Mouse (Mus musculus) midbrain, embryonic 14.5 days (tissue): Measurements from ENCODE around the gene Mansc1. TPM values are rescaled to one million over a fixed set of nuclear protein-coding genes. Genes with fewer than 3 reads are reported as not detected.

Source experiments
- ATAC-seq: fragments of 200-750 bp; cut with Nextera tagmentation; 2 replicates; pipeline ENCODE4 v1.8.0; 2017; ENCODE audit warnings: moderate number of reproducible peaks, moderate library complexity; ENCODE audit not compliant: low FRiP score, low TSS enrichment
- DNase-seq: peaks from one replicate; pipeline ENCODE4 v3.0.0-alpha.2; 2015
- H3K27ac ChIP-seq: fragments of 300-500 bp; sonication (generic); replicated peaks from 2 replicates; pipeline ENCODE4 v1.5.1; 2014; ENCODE audit warnings: mild to moderate bottlenecking, low read depth, low read length, moderate library complexity
- H3K27me3 ChIP-seq: fragments of 300-500 bp; sonication (generic); 2 replicates; pipeline ENCODE4 v1.6.1; 2014; ENCODE audit warnings: low read length, control low read depth, mixed read lengths; ENCODE audit not compliant: control insufficient read depth, insufficient read depth
- H3K36me3 ChIP-seq: fragments of 300-500 bp; sonication (generic); 2 replicates; pipeline ENCODE4 v1.6.1; 2014; ENCODE audit warnings: low read length, control low read depth; ENCODE audit not compliant: control insufficient read depth, insufficient read depth
- H3K4me1 ChIP-seq: fragments of 300-500 bp; sonication (generic); 2 replicates; pipeline ENCODE4 v1.6.1; 2014; ENCODE audit warnings: mild to moderate bottlenecking, antibody characterized with exemption, low read length, control low read depth; ENCODE audit not compliant: control insufficient read depth, insufficient read depth
- H3K4me2 ChIP-seq: fragments of 300-500 bp; sonication (generic); 2 replicates; pipeline ENCODE4 v1.6.1; 2014; ENCODE audit warnings: mild to moderate bottlenecking, low read length, moderate library complexity
- H3K4me3 ChIP-seq: fragments of 300-500 bp; sonication (generic); replicated peaks from 2 replicates; pipeline ENCODE4 v1.5.1; 2014; ENCODE audit warnings: low read depth, low read length
- H3K9ac ChIP-seq: fragments of 300-500 bp; sonication (generic); replicated peaks from 2 replicates; pipeline ENCODE4 v1.6.1; 2014; ENCODE audit warnings: mild to moderate bottlenecking, low read length, moderate library complexity
- H3K9me3 ChIP-seq: fragments of 300-500 bp; sonication (generic); 2 replicates; pipeline ENCODE4 v1.6.1; 2016; ENCODE audit warnings: low read length, control low read depth, mixed read lengths; ENCODE audit not compliant: control insufficient read depth
- WGBS: fragments of 180-500 bp; shearing (Covaris S2); extraction: QIAGEN DNeasy Blood & Tissue Kit; methylation state at CpG from one replicate; pipeline ENCODE4 v1.1.7; 2014; 5-methylcytosine and 5-hydroxymethylcytosine counted together
- polyA plus RNA-seq: library from polyadenylated mRNA; unstranded; fragments of >200 nt; fragmentation: Nextera tagmentation; extraction: Ambion mirVana; gene quantifications from 2 replicates; pipeline ENCODE4 v1.2.1, GENCODE M21; 2014

Mansc1 gene
- polyA plus RNA-seq, 1 experiment from 2014 or later = 0.91 TPM

DNA sequence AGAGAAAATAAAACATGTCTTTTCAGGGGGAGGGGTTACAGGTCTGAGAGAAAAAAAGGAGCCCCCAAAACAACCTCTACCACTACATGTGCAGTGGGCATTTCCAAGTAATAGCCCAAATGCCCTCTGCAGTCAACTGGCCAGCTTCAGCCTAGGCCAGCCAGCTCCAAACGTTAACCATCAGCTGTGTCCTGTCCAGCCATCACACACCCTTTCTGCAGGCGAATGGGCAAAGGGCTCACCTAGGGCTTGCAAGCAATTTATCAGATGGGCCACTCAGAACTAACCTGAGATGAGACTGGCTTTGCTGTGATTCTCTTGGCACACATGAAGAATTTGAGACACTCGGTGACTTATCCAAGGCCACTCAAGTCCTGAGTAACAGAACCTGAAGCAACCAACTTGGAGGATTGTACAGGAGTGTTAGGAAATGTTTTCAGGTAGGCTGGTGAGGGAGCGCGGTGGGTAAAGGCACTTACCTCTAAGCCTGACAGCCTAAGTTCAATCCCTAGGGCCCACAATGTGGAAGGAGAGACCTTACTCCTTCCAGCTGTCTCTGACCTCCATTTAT, 64.2 kb downstream of the Mansc1 start:
- H3K9ac ChIP-seq = no peak overlapping the region
- no peak overlapping the region for H3K4me3 ChIP-seq
- no peaks in the 10 kb centered on the region for H3K36me3 ChIP-seq
- no peak overlapping the region for H3K27ac ChIP-seq
- peaks cover 18% of the 10 kb centered on the region for H3K4me1 ChIP-seq
- H3K27me3 ChIP-seq = 0 out of 2 replicates have a peak, but pooled peaks cover 3% of the 10 kb centered on the region
- WGBS = 72% methylated on average over 5 of the region's 5 CpGs
- H3K4me2 ChIP-seq = no peak overlapping the region
- DNase-seq (no peak), ATAC-seq (no peak)
- H3K9me3 ChIP-seq = no peaks in the 10 kb centered on the region

DNA sequence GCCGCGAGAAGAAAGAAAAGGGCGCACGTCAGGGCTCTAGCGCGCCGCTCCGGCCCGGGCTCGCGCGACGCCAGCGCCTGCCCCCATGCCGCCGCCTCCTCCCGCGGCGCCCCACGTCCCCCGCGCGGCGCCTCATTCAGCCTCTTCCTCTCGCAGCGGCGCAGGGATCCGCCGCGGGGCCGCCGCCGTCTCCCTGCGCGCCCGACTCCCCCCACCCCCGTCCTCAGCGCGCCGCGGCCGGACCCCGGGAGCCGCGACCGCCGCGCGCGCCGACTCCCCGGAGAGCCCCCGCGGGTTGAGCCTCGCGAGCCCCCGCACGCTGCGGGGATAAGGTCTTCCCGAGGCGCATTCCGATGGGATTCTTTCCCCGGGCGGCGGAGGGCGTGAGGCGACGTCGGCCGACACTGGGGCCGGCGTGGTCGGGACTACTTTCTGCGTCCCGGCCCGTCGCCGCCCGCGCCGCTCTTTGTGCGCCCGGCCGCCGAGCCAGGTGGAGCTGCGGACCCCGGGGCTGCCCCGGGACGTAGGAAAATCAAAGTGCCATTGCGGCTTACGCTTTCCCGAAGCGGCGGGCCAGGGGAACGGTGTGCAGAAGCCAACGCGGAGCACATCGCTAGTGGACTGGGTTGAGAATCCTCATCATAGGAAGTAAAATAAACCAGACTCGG, 65.3 kb downstream of the Mansc1 start, which contains the start of gene Lrp6:
Gene Lrp6, minus strand, starts transcription at position 148 of the 668 bp plus-strand sequence.
- H3K27me3 ChIP-seq = no peaks in the 10 kb centered on the region
- H3K4me1 ChIP-seq = peaks cover 18% of the 10 kb centered on the region
- H3K4me3 ChIP-seq = peak within 1 kb of the TSS; percentile 85
- H3K9me3 ChIP-seq = no peaks in the 10 kb centered on the region
- ATAC-seq = peak; percentile 94
- peak within 1 kb of the TSS; percentile 100 for H3K27ac ChIP-seq
- DNase-seq = peak; percentile 95
- WGBS = under 1% methylated on average over 89 of the region's 99 CpGs
- H3K36me3 ChIP-seq = no peaks in the 10 kb centered on the region
- peak within 1 kb of the TSS; percentile 98 for H3K9ac ChIP-seq
- peak within 1 kb of the TSS; percentile 82 for H3K4me2 ChIP-seq

DNA sequence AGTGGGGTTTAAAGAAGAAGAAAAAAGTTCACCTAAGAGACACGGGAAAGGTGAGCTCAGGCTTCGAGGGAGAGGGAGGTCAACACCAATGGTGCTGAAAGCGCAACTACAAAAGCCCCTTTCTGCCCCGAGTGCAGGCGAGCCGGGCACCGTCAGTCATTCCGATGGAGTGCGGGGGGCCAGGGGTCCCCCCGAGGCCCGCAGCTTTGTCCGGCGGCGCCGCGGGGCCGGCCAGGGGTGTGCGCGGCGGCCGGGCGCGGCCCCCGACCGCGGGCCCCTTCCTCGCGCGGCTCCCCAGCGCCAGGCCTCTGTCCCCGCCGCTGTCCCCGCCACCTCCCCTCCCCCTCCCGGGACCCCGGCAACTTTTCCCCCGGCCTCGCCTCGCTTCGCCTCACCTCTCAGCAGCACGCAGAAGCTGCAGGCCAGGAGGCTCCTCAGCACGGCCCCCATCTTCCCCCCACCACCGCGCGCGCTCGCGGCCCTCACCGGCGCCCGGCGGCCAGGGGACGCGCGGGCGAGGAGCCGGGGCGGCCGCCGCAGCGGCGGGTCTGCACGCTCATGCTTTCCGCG, 66.0 kb downstream of the Mansc1 start:
- H3K36me3 ChIP-seq = no peaks in the 10 kb centered on the region
- no peaks in the 10 kb centered on the region for H3K27me3 ChIP-seq
- H3K4me2 ChIP-seq = peak overlapping the region; percentile 82
- H3K27ac ChIP-seq = peak overlapping the region; percentile 100
- no peaks in the 10 kb centered on the region for H3K9me3 ChIP-seq
- peak overlapping the region; percentile 85 for H3K4me3 ChIP-seq
- H3K9ac ChIP-seq = peak overlapping the region; percentile 98
- ATAC-seq = peak; percentile 62
- H3K4me1 ChIP-seq = peaks cover 18% of the 10 kb centered on the region
- WGBS = under 1% methylated on average over 55 of the region's 64 CpGs
- DNase-seq = no peak

DNA sequence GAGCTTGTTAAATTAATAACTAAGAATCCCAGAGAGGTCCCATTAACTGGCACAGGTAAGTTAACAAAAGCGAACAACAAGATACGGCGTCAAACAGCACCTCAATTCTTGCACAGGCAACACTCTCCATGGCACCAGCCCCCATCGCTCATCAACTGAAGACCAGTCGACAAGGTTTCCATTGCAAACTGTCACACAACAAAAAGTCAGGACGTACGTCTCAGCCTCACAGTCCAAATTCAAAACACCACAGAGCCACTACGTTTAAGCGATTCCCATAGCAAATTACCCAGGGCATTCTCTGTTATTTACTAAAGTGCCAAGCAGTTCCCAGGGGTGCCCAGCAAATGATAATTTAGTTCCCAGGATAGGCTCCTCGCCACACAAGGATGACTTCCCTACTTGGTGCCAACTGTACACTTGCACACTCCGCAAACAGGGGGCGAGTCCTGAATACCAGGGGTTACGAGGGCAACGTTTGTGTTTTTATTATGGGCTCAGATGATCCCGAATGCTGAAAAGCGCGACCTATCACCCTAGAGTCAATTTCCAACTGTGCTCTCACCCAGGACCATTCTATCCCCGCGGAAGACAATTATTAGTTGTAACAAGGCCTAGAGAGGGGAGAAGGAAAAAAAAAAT, 66.6 kb downstream of the Mansc1 start:
- H3K27me3 ChIP-seq = no peaks in the 10 kb centered on the region
- DNase-seq (peak; percentile 47), ATAC-seq (no peak)
- H3K36me3 ChIP-seq = no peaks in the 10 kb centered on the region
- H3K9ac ChIP-seq = peak overlapping the region; percentile 98
- H3K4me2 ChIP-seq = peak overlapping the region; percentile 82
- peak overlapping the region; percentile 85 for H3K4me3 ChIP-seq
- peak overlapping the region; percentile 100 for H3K27ac ChIP-seq
- WGBS = 2% methylated on average over 19 of the region's 19 CpGs
- H3K4me1 ChIP-seq = peaks cover 18% of the 10 kb centered on the region
- H3K9me3 ChIP-seq = no peaks in the 10 kb centered on the region

DNA sequence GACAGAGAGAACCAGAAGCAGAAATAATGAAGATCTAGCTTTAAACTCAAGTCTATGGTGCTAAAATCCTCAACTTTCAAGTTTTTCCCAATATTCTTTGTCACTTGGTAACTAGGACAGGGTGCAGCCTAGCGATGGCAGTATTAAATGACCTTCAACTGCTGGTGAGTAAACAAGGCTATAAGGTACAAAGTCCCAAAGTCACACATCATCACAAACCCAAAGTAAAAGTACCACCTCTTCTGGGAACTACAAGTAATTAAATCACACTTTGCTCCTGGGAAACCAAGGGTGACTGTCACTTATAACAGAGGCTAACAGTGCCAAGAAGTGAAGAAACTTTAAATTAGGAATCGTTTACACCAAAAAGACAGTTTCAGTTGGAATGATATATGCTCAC, 67.7 kb downstream of the Mansc1 start:
- Histone ChIP-seq H3K27me3 (no peaks in the 10 kb centered on the region), H3K9me3 (no peaks in the 10 kb centered on the region), H3K4me2 (peak overlapping the region; percentile 82), H3K4me1 (peaks cover 18% of the 10 kb centered on the region), H3K36me3 (no peaks in the 10 kb centered on the region), H3K9ac (no peak overlapping the region), H3K4me3 (peak overlapping the region; percentile 85; the same call in 1 of the 2 replicates), H3K27ac (no peak overlapping the region)
- ATAC-seq = no peak
- DNase-seq = no peak
- 76% methylated on average over 2 of the region's 2 CpGs for WGBS

DNA sequence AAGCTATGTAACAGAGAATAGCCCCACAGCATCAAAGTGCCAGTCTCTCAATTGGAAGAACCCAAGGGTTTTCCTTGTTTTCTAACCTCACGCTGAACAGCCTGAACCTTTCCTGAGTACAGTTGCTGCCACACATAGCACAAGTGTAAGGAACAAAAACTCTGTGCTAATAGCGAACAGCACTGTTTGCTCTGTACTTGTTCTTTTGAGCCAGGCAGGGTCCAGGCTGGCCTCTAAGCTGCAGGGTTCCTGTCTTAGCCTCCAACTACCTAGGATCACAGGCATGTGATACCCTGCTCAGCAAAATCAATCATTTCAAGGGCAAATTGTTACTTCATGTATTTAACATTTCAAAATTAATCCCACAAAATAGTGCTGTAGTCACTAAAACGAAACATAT, 72.7 kb downstream of the Mansc1 start:
- Histone ChIP-seq H3K9ac (no peak overlapping the region), H3K9me3 (no peaks in the 10 kb centered on the region), H3K4me2 (no peak overlapping the region), H3K27ac (no peak overlapping the region), H3K4me1 (peaks cover 14% of the 10 kb centered on the region), H3K27me3 (no peaks in the 10 kb centered on the region), H3K4me3 (no peak overlapping the region), H3K36me3 (no peaks in the 10 kb centered on the region)
- 73% methylated on average over 3 of the region's 3 CpGs for WGBS
- ATAC-seq (no peak), DNase-seq (no peak)

Other genes starting within 250 kb of the Mansc1 start
- gene Bcl2l14, start 236.2 kb downstream of the Mansc1 start, polyA plus RNA-seq = not detected in 2 replicates
- 23.0 and 26.8 TPM in 2 replicates for gene Lrp6, start 65.5 kb downstream of the Mansc1 start, polyA plus RNA-seq
- gene Borcs5, start 7.0 kb upstream of the Mansc1 start, polyA plus RNA-seq = 51.3 and 57.5 TPM in 2 replicates
- gene Dusp16, start 160.1 kb upstream of the Mansc1 start, polyA plus RNA-seq = 4.2 and 5.5 TPM in 2 replicates
- gene Crebl2, start 197.7 kb upstream of the Mansc1 start, polyA plus RNA-seq = 3.9 and 4.3 TPM in 2 replicates